Mouse (Mus musculus): ENCODE data around the gene Syt8.
"Not testable (repeated sequence)": the region's sequence is repeated elsewhere in the genome, so short reads cannot be mapped to it uniquely, and the experiment has no call there.

Syt8 gene

DNA sequence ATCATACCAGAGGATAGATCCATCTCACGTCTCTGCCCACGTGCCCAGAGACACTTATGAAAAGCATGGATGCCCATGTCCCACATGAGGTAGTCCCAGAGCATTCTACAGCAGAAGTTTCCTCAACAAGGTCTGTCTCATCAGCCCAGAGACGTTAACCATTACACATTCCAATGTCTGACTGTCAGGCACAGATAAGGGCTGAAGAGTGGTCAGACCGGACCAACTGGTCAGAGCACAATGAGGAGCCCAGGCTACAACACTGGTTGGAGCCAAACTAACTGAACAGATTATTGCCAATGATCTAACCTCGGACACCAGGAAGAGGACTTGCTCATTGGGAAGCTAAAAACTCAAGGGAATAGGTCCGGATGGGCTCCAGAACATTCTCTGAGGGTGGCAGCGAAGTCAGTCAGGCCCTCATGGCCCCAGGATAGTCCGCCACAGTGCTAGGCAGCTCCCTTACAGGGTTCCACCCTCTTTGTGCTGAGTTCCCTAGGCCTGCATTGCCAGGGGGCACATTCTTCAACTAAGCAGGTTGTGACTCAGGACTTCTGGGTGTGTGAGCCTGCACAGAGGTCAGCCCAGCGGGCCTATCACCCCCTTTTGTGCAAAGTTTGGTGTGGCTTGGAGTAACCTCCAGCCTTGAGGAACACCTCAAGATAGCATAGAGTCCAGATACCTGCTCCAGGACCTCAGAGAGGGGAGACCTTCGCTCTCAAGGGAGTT, at the start of gene Syt8:
Gene Syt8 (plus strand): TSS at position 714 of the 729 bp plus-strand sequence.
- peak; percentile 50 for DNase-seq (ENCODE audit: extremely low read depth, low read depth, low spot score)

DNA sequence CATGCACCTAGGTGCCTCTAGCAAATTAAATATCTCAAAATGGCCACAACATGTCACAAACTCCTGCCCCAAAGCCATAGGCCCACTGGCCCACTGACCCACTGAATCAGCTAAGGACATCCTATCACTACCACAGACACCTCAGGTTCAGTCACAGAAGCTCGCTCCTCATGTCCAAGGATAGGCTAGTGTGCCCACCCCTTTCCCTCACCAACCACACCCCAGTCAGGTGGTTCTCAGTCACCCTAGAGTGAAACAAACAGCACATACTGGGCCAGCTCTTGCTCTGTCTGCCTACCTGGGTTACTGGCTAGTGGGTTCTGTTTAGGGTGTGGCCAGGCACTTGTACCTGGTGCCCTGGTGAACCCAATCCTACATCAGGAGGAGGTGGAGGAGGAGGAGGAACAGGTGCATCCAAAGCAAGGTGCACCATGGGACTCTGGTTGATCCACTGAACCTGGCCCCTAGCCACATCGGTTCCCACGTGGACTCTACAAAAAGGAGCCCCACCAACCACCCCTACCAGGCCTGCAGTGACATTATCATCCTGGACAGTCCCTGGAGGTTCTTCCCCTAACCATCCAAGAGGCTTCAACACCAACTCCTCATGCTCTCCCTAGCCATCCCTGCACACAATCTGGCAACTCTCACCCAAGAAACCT, 48.8 kb upstream of the Syt8 start:
- no peak for DNase-seq (ENCODE audit: extremely low read depth, low read depth, low spot score)

DNA sequence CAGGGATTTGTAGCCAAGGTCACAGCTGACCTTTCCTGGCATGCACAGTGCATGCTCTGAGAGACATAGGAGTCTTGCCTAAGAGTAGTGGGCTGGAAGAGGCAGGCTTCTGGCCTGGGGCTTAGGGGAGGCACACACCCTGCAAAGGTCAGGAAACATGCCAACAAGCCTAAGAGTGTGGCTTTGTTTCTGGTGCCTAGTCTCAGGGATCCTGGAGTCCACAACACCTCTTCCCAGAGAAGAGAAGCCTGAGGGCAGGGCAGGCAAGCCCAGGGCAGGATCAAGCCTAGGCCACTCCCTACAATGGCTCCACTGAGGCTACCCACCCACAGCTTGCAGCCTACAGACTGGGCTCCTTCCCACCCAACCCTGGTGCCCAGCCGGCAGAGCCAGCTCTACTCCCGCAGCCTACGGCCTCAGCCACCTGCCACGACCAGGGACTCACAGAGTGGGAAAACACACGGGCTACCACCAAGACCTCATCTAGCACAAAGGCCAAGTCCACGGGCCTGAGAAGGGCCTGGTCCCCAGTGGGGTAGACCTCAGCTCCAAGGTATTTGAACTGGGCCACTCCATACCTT, 47.9 kb upstream of the Syt8 start:
- DNase-seq (ENCODE audit: extremely low read depth, low read depth, low spot score): peak; percentile 97

DNA sequence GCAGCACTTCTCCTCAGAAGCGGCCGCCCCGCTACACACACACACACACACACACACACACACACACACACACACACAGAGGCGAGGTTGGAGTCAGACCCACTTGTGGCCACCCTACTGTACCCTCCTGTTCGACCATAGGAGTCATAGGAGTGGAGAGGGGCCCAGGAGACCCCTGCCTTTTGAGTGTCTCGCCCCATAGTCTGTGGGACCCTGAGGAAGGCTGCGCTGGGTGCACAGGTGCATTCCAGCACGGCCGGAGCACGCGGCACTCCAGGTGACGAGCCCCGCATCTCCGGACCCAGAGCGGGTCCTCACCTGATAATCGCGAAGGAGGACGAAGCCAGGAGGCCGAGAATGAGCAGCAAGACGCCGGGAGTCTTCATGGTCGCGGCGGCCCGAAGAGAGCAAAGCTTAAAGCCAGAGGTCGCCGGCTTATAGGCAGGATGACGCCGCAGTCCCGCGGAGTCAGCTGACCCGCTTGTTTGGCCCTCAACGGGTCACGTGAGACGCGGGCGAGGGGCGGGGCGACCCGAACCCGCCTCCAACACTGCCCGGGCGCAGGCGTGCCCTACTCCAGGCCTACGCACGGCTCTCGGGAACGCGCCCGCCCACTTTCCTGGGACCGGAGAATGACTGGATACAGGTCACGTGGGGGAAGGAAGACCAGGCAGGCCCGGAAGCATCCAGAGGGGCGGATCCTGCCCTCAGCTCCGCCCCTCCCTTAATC, 47.1 kb upstream of the Syt8 start, which contains the start of gene Ctsd:
Gene Ctsd (minus strand): TSS at position 620 of the 730 bp plus-strand sequence.
- no peak for DNase-seq (ENCODE audit: extremely low read depth, low read depth, low spot score)

DNA sequence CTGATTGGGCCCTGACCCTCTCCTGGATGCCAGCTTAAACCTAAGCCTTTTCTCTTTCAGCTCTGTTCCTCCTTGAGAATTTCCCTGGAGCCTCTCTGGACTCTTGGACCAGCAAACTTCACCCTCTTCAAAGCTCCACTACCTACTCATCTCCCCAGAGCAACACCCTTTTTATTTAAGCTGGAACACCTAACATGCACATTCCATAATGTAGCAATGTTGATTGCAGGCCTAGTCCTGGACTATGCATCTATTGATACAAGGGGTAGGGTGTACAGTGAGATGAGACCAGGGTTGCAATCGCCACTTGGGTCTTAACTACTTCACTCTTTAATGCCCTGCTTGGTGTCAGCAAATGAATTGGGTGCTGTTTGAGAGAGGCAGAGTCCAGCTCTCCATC, 46.5 kb upstream of the Syt8 start:
- DNase-seq (ENCODE audit: extremely low read depth, low read depth, low spot score): no peak

DNA sequence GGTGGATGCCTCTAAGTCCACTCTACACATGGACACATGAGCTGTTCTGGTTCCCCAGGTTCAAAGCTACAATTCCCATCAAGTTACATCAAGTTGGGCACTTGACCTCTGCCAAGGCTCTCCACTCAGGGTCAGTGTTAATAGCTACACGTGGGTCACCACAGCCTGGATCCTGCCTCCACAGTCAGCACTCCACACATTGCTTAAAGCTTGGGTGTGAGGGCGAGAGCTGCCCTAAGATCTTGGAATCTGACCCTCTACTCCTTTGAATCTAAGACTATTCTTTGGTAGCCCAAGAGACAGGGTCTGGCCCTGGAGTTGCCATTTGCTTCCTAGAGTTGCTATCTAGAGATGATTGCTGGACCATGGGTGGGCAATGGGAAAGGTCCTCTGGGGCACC, 45.9 kb upstream of the Syt8 start:
- no peak for DNase-seq (ENCODE audit: extremely low read depth, low read depth, low spot score)

DNA sequence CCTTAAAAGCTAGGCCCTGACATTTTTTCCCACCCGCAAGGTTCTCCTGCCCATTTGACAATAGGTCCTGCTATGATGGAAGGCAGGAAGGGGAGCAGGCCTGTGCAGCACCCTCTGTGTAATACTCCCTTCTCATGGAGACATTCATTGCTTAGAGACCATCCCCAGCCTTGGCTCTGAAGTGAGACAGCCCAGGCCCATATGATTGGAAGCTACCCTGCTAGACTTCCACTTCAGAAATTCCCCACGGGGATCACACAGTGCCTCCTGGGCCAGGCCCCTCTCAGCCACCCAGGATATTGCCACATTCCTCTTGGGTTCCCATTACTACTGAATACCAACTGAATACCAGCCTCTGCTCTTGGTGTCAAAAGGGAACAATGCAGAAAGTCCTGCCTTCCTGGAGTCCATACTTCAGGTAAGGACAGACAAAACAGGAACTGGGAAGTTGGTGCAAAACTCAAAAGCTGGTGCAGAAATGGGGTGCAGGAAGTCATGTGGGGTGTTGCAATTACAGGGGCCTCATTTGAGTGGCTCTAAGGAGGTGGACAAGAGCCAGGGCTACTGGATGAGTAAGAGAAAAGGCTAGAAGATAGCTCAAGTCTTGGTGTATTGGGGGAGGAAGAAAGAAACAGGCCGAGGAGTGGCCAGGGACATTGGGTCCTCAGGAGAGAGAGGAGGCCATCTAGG, 44.5 kb upstream of the Syt8 start:
- no peak for DNase-seq (ENCODE audit: extremely low read depth, low read depth, low spot score)

DNA sequence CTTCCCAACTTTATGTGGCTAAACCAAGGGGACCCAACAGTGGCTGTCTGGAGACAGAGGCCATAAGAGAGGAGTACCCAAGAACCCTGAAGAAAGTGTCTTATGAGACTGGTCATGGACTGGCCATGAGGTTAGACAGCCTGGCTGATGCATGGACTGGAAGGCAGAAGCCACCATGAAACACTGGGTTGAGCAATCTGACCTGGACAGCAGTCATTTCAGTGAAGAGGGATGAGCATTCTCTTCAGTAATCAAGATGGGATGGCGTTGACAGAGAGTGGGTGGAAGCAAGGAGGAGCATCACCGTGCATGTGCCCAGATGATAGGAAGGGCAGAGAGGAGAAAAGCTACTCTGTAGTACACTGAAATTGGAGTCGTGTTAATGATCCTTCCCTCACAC, 43.5 kb upstream of the Syt8 start:
- DNase-seq (ENCODE audit: extremely low read depth, low read depth, low spot score): no peak

DNA sequence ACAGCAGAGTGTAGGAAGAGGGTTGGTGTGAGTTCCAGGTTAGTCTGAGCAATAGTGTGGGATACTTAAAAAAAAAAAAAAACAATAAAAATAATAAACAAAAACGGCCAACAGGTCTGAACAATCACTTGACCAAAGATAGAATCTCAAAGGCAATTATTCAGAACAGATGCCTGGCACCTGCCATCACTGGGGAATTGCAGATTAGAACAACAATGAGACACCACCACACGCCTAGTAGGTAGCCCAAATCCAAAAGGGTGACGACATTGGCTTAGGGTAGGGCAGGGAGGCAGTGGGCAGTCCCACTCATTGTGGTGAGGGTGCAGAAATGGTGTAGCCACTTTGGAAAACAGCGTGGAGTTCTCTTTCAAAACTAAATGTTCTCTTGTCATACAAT, 43.0 kb upstream of the Syt8 start:
- no peak for DNase-seq (ENCODE audit: extremely low read depth, low read depth, low spot score)

DNA sequence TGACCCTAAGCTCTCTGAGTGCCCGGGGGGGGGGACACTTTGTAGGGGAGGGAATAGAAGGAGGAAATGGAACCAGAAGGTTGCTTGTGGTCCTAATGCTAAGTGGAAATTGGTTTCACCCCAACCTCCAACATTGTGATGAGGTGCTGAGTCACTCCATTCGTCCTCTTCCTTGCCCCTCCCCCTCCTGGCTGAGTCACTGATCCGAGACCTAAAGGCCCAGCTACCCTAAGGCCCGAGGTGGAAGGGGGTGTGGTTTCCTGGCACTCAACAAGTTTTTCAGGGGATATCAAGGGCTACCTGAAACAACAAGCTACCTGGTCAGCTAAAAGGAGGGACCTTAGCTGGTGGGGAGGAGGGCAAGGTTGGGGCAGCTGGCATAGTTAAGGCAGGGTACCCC, 41.5 kb upstream of the Syt8 start:
- DNase-seq (ENCODE audit: extremely low read depth, low read depth, low spot score): no peak

DNA sequence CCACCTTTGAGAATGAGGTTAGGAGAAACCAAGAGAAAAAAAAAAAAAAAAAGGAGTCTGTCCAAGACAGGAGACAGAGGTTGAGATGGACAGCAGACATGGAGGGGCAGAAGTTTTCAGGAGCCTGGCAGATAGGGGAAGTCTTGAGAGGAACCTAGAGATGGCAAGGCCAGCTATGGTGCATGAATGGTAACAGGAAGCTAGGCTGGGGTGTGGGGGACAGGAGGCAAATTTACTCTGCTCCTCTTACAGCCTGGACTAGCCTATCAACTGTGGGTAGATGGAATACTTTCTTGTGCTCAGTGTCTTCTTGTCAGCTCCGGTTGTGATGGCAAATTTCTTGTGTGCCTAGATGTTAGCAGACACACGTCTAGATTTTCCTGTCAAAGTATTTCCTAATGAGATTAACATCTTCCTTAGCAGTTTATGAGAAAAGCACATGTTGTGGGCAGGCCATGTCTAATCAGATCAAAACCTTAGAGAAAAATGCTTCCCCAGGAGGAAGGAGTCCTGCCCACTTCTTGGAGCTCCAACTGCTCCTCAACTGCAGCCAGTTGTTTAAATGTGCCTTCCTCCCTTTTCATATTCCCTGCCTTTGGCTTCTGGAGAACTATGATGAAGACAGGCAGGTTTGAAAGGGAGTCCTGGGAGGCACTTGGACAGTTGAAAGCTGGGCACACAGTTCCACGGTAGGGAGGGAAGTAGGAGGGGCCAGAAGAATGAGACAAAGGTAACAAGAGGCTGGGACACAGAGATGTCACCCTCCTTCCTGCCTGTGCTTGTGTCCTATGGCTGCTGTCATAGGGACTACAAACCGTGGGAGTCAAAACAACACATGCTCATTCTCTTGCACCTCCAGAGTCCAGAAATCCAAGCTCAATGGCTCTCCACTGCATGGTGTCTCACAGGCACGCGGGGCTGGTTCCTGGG, 40.1 kb upstream of the Syt8 start:
- no peak for DNase-seq (ENCODE audit: extremely low read depth, low read depth, low spot score)

DNA sequence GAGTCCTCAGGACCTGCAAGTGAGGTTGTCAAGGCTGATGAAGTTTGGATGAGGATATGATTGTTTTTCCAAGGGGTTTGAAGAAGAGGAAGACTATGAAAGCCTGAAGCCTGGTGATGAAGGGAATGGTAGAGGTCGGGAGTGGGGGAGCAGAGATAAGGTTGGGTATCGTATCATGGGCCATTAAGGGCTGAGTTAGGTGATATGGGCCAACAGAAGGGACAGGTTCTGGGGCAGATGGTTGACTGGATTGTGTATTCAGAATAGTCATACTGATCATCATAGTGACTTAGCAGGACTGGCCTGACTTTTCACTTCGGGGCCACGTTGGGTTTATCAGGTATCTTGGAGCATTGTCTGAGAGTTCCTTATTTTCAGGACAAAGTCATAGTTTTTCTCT, 39.2 kb upstream of the Syt8 start:
- no peak for DNase-seq (ENCODE audit: extremely low read depth, low read depth, low spot score)

DNA sequence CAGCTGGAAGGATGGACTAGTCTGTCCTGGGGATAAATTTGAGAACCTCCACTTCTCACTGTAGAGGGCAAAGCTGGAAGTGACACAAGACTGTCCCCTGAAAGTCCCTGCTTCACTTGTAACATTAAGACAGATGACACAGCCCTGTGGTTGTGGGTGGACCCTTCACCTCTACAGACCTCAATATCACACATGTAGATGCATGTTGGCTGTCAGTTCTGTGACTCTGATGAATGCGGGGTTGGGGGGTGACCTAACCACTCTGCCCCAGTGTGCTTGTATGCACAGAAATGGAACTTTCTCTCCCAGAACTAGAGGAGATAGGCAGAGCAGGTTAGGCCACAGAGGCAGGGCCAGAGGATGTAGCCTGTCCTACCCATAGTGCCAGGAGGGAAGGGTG, 38.0 kb upstream of the Syt8 start:
- DNase-seq (ENCODE audit: extremely low read depth, low read depth, low spot score): no peak

DNA sequence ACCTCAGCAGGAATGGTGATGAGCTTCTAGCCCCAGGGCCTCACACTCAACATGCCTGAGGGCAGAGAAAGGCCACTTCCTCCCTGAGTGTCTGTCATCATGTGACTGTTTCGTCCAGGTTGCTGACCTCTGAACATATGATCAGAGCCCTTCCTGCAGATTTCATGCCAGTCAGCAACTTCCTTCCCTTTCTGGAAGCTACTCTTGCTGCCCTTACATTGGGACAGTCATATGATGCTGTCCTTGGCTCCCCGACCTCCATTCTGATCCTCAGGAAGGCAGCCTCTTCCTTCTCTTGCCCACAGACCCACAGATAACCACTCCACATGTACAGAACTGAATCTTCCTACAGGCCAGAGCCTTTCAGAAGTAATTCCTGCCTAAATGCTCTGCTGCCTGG, 36.6 kb upstream of the Syt8 start:
- DNase-seq (ENCODE audit: extremely low read depth, low read depth, low spot score): no peak

DNA sequence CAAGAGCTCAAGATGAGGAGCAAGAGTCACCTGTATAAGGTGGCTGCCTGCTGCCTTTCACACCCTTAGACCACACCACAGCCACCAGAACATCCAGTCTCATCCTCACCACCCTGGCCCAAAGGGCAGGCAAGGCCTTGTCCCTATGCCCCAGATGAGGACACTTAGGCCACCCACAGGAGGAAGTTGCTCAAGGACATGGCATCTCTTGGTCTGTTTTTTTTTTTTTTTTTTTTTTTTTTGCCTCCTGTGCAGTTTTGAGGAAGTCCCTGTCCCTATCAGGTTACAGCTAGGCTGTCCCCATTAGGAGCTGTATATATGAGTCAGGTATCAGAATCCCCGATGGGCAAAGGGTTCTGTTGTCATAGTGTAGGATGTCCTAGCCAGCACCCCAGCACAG, 35.4 kb upstream of the Syt8 start:
- no peak for DNase-seq (ENCODE audit: extremely low read depth, low read depth, low spot score)

DNA sequence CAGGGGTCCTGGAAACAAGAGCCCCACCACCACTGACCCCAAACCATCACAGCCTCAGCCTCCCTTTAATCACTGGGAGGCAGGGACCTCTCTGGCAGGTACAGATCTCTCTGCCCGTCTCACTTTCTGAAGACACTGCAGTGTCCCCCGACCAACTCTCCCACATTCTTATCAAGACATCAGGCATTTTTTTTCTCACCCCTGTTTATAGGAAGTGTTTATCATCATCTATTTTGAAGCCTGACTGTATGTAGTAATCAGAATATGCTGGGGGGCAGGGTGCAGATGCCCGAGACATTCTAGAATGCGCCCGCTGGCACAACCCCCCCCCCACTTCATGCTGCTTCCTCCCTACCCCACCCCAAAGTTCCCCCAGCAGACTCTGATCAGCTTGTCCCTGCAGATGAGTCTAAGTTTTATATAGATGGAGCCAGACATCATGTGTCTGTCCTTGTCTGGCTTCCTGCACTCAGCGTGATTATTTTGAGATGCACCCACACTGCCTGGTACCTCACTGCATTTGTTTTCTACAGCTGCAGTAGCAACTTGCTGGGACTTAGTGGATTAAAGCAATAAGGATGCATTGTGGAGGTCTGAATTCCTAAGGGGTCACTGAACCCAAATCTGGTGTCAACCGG, 34.4 kb upstream of the Syt8 start:
- DNase-seq (ENCODE audit: extremely low read depth, low read depth, low spot score): no peak

DNA sequence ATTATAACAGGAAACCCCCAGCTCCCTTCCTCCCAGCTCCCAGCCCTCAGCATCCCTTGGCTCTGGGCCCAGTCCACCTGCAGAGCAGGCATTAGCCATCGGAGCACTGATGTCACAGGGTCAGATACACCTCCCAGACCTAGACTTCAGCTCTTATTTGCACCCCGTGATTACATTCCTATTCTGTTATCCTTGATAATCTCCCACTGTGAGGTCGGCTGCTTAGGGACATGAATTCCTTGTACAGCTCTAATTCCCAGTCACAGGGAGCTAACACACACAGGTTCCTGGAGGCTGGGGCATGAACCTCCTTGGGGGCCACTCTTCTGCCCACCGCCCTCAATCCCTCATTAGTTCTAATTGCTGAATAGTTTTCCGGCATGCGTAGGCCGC, 33.9 kb upstream of the Syt8 start:
- no peak for DNase-seq (ENCODE audit: extremely low read depth, low read depth, low spot score)

DNA sequence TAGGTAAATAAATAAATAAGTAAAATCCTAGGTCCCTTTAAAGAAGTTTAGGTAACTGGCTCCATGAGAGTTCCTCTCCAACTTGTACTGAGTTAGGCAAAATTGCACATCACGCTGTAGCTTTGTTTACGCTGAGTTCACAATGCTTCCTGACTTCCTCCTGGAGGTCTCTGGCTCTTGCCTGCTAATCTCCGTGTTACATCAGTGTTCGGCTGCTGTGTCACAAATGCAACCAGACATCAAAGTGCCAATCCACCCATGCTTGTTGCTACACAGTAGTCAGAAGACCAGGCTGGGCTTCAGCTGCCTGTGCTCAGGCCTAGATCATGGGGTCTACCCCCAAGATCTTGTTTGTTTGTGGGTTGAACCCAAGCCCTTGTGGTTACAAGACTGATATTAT, 31.1 kb upstream of the Syt8 start:
- no peak for DNase-seq (ENCODE audit: extremely low read depth, low read depth, low spot score)

DNA sequence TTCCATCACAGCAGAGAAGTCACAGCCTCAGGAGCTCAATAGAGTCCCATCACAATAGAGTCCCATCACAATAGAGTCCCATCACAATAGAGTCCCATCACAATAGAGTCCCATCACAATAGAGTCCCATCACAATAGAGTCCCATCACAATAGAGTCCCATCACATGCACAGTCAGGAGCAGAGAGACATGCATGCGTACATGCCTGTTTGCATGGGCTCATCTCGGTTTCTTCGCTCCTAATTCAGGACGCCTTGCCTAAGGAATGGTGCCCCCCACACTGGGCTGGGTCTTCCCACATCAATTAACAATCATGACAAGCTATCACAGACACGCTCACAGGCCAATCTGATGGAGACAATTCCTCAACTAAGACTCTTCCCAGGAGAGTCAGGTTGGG, 29.5 kb upstream of the Syt8 start:
- DNase-seq (ENCODE audit: extremely low read depth, low read depth, low spot score): not testable (repeated sequence)

DNA sequence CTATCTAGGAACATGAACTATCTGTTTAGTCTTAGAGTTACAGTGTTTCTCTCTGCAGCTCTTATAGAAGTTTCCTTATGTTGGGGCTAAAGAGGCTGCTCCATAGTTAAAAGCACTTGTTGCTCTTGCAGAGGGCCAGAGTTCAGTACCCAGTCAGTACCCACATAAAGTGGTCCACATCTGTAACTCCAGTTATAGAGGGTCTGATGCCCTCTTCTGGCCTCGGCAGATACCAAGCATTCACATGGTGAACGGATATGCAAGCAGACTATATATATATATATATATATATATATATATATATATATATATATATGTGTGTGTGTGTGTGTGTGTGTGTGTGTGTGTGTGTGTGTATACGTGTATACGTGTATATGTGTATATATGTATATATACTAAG, 26.7 kb upstream of the Syt8 start:
- DNase-seq (ENCODE audit: extremely low read depth, low read depth, low spot score): no peak
